Mouse (Mus musculus): ENCODE data around the gene Dab1. TPM values are rescaled to one million over a fixed set of nuclear protein-coding genes. Genes with fewer than 3 reads are reported as not detected.

Gene Dab1
- polyA plus RNA-seq (2012; rRNA removed) = 0.26 and 0.50 TPM in 2 replicates

DNA sequence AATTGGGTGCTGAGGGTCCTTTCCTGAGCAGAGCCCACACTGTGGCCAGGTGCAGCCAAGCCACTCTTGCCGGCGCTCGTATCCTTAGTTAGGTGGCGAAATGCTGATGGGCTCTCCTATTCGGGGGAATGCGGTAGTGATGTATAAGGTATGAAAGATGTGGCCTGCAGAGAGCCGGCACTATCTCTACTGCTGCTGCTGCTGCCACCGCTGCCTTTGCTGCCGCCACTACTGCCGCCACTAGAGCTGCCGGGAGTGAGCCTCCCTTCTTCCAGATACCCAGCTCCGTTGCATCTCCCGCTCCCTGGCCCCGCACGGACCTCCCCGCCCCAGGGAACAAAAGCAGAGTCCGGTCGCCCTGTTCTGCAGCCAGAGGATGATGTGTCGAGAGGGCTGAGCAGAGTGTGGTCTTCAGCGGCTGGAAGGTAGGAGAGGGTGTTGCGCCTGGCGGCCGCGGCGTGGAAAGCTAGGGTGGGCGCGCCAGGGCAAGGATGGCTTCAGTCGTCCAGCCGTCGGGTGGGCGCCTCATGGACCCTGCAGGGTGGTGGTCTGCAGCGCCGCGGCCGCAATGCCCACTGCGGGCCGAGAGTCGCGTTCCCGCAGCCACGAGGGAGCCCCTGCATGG, at the start of gene Dab1:
Gene Dab1 (plus strand): TSS at position 39 of the 625 bp plus-strand sequence.
- WGBS = 6% methylated on average over 41 of the region's 41 CpGs
- no peaks in the 10 kb centered on the region for H3K27me3 ChIP-seq (ENCODE audit: control insufficient read depth, insufficient read depth, low read length)
- H3K27ac ChIP-seq (ENCODE audit: insufficient read depth, low read length) = no peak within 1 kb of the TSS
- no peak within 1 kb of the TSS for H3K4me3 ChIP-seq (ENCODE audit: extremely low read depth, insufficient read depth, insufficient read length)
- no peaks in the 10 kb centered on the region for H3K4me1 ChIP-seq (ENCODE audit: control insufficient read depth, insufficient read depth, insufficient read length)
- TF ChIP-seq POLR2A (IDR thresholded peaks at IDR 0.05; ENCODE audit: low read depth, low read length) (no peak), CTCF (IDR thresholded peaks at IDR 0.05; ENCODE audit: extremely low read depth, insufficient read depth, insufficient read length, insufficient replicate concordance) (no peak)
- H3K36me3 ChIP-seq (ENCODE audit: control insufficient read depth, insufficient read depth, low read length) = no peaks in the 10 kb centered on the region
- DNase-seq (ENCODE audit: low read depth in 1 of 2, low spot score in 2 of 2) = no peak

DNA sequence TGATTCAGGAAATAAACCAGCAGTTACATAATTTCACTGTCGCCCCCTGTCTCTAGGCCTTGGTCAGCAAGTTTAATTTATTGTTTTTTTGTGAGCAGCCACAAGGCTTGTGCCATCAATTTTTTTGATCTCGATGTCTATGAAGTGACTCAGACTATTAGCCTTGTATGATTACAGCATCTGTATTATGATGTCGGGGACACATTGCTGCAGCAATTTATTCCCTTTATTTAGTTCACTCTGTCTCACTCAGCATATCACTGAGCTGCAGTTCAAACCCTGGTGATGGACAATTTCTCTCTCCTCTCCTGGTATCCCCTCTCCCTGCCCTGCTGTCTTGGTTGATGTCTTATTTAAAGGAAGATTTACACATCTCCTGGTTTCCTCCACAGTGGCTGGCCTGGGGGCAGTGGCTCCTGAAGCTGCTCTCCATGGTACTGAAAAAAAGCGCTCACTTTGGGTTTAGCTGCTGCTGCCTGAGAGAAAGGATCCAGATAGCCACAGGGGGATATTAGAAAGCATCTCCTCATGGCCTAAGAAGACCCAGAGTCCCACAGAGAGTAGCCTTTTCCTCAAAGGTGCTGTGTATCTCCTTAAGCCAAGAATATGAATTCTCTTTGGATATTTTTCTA, 47.3 kb upstream of the Dab1 start:
- H3K27me3 ChIP-seq (ENCODE audit: control insufficient read depth, insufficient read depth, low read length) = no peaks in the 10 kb centered on the region
- no peak overlapping the region for H3K27ac ChIP-seq (ENCODE audit: insufficient read depth, low read length)
- DNase-seq (ENCODE audit: low read depth in 1 of 2, low spot score in 2 of 2) = no peak
- no peak overlapping the region for H3K4me3 ChIP-seq (ENCODE audit: extremely low read depth, insufficient read depth, insufficient read length)
- no peaks in the 10 kb centered on the region for H3K4me1 ChIP-seq (ENCODE audit: control insufficient read depth, insufficient read depth, insufficient read length)
- H3K36me3 ChIP-seq (ENCODE audit: control insufficient read depth, insufficient read depth, low read length) = no peaks in the 10 kb centered on the region
- TF ChIP-seq POLR2A (IDR thresholded peaks at IDR 0.05; ENCODE audit: low read depth, low read length) = no peak
- TF ChIP-seq CTCF (IDR thresholded peaks at IDR 0.05; ENCODE audit: extremely low read depth, insufficient read depth, insufficient read length, insufficient replicate concordance) = no peak
- WGBS = 57% methylated on average over 4 of the region's 4 CpGs

DNA sequence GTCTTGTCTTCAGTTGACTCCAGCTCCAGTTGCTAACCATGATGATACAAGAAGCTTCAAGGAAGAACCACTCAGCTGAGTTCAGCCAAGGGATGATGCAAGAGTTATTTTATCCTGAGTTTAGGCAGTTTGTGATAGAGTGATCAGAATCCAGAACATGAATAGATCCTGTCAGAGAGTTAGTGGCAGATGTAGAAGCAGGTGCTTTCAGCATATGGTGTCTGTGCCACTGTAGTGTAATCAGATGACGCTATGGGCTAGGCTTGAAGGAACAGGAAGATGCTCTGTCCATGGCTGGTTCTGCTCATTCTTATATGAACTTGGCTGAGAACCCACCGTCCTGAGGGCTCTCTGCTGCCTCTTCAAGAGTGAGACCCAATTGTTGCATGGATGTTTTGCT, 43.6 kb upstream of the Dab1 start:
- H3K36me3 ChIP-seq (ENCODE audit: control insufficient read depth, insufficient read depth, low read length) = no peaks in the 10 kb centered on the region
- no peaks in the 10 kb centered on the region for H3K4me1 ChIP-seq (ENCODE audit: control insufficient read depth, insufficient read depth, insufficient read length)
- no peak overlapping the region for H3K27ac ChIP-seq (ENCODE audit: insufficient read depth, low read length)
- H3K4me3 ChIP-seq (ENCODE audit: extremely low read depth, insufficient read depth, insufficient read length) = no peak overlapping the region
- DNase-seq (ENCODE audit: low read depth in 1 of 2, low spot score in 2 of 2) = no peak
- no peaks in the 10 kb centered on the region for H3K27me3 ChIP-seq (ENCODE audit: control insufficient read depth, insufficient read depth, low read length)
- WGBS = 82% methylated on average over 2 of the region's 2 CpGs
- TF ChIP-seq POLR2A (IDR thresholded peaks at IDR 0.05; ENCODE audit: low read depth, low read length) (no peak), CTCF (IDR thresholded peaks at IDR 0.05; ENCODE audit: extremely low read depth, insufficient read depth, insufficient read length, insufficient replicate concordance) (no peak)

DNA sequence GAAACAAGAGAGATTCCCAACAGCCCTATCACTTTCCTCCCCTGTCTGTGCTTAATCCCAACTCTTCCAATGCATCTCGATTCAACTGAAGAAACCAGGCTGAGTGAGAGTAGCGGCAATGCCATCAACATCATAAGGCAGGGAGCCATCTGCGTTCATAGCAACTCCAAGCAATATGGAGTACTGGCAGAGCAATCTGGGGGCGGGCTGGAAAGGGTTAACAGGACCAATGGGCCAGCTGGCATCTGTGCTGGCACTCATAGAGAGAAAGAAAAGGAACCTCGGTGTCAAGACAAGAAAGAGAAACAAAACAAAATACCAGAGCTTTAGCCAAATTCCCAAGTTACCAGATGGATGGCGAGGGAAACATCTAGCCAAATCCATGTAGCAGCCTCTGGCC, 42.9 kb upstream of the Dab1 start:
- H3K4me1 ChIP-seq (ENCODE audit: control insufficient read depth, insufficient read depth, insufficient read length) = no peaks in the 10 kb centered on the region
- no peak overlapping the region for H3K4me3 ChIP-seq (ENCODE audit: extremely low read depth, insufficient read depth, insufficient read length)
- no peak for DNase-seq (ENCODE audit: low read depth in 1 of 2, low spot score in 2 of 2)
- WGBS = 76% methylated on average over 6 of the region's 6 CpGs
- no peak for TF ChIP-seq POLR2A (IDR thresholded peaks at IDR 0.05; ENCODE audit: low read depth, low read length)
- TF ChIP-seq CTCF (IDR thresholded peaks at IDR 0.05; ENCODE audit: extremely low read depth, insufficient read depth, insufficient read length, insufficient replicate concordance) = no peak
- no peaks in the 10 kb centered on the region for H3K36me3 ChIP-seq (ENCODE audit: control insufficient read depth, insufficient read depth, low read length)
- no peak overlapping the region for H3K27ac ChIP-seq (ENCODE audit: insufficient read depth, low read length)
- H3K27me3 ChIP-seq (ENCODE audit: control insufficient read depth, insufficient read depth, low read length) = no peaks in the 10 kb centered on the region

DNA sequence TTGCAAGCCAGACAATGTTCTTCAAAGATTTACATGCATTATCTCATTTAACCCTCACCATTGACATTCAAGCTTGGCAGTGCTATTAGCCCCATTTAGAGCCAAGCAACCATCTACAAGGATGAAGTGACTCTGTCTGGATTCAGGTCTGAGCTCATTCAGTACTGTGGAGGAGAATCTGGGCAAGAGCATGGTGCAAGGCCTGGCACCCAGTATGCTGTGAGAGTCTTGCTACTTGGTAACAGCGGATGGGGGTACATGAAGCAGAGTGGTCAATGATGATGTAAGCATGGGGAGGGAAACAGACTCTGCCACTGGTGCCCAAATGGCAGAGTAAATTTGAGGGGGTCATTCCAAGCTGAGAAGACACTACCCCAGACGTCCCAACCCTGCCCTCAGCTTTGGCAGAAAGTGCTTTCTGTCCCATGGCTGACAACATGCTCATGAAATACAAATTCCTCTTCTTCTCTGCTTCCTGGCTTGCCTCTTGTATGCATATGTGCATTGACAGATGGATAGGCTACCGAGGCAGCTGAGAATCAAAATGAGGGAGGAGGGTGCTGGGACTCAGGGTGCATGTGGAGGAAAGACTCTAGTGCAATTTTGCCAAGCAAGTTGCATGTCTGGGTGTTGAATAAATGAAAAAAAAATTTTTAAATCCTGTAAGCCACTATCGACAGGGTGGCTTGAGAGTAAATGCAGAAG, 41.9 kb upstream of the Dab1 start:
- Histone ChIP-seq H3K4me1 (ENCODE audit: control insufficient read depth, insufficient read depth, insufficient read length) (no peaks in the 10 kb centered on the region), H3K36me3 (ENCODE audit: control insufficient read depth, insufficient read depth, low read length) (no peaks in the 10 kb centered on the region), H3K27me3 (ENCODE audit: control insufficient read depth, insufficient read depth, low read length) (no peaks in the 10 kb centered on the region), H3K4me3 (ENCODE audit: extremely low read depth, insufficient read depth, insufficient read length) (no peak overlapping the region), H3K27ac (ENCODE audit: insufficient read depth, low read length) (no peak overlapping the region)
- WGBS = 74% methylated on average over 4 of the region's 4 CpGs
- TF ChIP-seq CTCF (IDR thresholded peaks at IDR 0.05; ENCODE audit: extremely low read depth, insufficient read depth, insufficient read length, insufficient replicate concordance) = no peak
- no peak for TF ChIP-seq POLR2A (IDR thresholded peaks at IDR 0.05; ENCODE audit: low read depth, low read length)
- DNase-seq (ENCODE audit: low read depth in 1 of 2, low spot score in 2 of 2) = no peak

DNA sequence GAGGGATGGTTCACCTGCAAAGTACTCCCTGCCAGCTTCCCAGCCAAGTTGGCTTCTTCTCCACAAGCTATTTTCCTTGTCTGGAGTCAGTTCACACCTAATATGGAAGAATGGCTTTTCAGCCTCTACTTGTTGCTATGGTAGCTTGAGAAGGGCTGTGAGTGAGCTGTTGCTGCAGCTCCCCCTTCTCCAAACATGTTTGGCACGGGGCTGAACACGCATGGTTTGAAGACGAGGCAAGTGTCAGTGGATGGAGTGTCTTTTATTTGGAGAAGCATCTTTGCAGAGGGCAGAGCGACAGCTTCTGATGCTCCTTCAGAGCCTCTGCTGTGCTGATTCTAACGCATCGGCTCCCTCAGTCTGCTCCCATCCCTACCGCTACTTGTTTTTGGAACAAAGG, 41.3 kb upstream of the Dab1 start:
- 94% methylated on average over 7 of the region's 7 CpGs for WGBS
- no peaks in the 10 kb centered on the region for H3K4me1 ChIP-seq (ENCODE audit: control insufficient read depth, insufficient read depth, insufficient read length)

More for the DNA sequence above, 41.3 kb upstream of the Dab1 start:
- Histone ChIP-seq H3K4me3 (ENCODE audit: extremely low read depth, insufficient read depth, insufficient read length) (no peak overlapping the region), H3K27me3 (ENCODE audit: control insufficient read depth, insufficient read depth, low read length) (no peaks in the 10 kb centered on the region), H3K36me3 (ENCODE audit: control insufficient read depth, insufficient read depth, low read length) (no peaks in the 10 kb centered on the region), H3K27ac (ENCODE audit: insufficient read depth, low read length) (no peak overlapping the region)
- TF ChIP-seq POLR2A (IDR thresholded peaks at IDR 0.05; ENCODE audit: low read depth, low read length) (no peak), CTCF (IDR thresholded peaks at IDR 0.05; ENCODE audit: extremely low read depth, insufficient read depth, insufficient read length, insufficient replicate concordance) (no peak)
- DNase-seq (ENCODE audit: low read depth in 1 of 2, low spot score in 2 of 2) = no peak

Measured in spleen, adult 2 months (tissue).